Mouse (Mus musculus) megakaryocyte, embryonic 14.5 days (primary cell): ENCODE results near the gene Usp44.

Experiments used
- FLI1 ChIP-seq: IDR thresholded peaks from 2 replicates; pipeline ENCODE4 v1.6.1; 2012; ENCODE audit warnings: low read length, inconsistent platforms, mixed read lengths
- GATA1 ChIP-seq: IDR thresholded peaks from 3 replicates; pipeline ENCODE4 v1.6.1; 2012; ENCODE audit warnings: mixed read lengths, low read length, inconsistent platforms, borderline replicate concordance

DNA sequence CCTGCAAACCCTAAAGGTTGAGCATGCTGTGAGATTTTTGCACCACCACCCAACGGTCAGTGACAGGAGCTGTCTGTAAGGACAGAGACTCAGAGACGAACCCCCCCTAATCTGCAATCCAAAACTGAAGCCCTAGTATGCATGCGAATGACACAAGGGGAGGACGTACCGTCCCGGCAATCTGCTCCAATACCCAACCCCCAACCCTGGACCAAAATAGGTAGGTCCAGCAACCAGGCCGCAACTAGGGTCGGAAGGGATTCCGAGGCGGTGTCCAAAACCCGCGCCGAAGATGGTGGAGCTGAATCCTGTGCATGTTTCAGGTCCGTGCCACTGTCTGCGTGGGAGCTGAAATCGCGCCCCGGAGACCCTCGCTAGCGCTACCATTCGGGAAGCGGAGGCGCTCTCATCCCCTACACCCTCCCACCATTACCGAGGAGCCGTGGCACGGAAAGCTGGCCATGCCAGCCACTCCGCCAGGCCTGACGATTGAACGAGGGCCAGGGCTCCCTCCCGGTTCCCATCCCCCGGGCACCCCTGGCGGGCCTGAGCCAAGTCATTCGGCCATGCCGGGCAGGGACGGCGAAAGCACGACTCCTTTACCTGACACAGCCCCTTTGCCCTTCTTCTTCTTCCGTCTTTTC, 57.7 kb downstream of the Usp44 start:
- TF ChIP-seq GATA1 (no peak), FLI1 (no peak)
